Mouse (Mus musculus) right cerebral cortex, postnatal 10 days (tissue): ENCODE results near the gene Cckar.
"Not testable (repeated sequence)": the region's sequence is repeated elsewhere in the genome, so short reads cannot be mapped to it uniquely, and the experiment has no call there.

Experiments
- DNase-seq, 2 experiments: peaks; one replicate each; pipeline ENCODE4 v3.0.0; 2021; ENCODE audit warnings: low spot score in 2 of 2

Cckar gene

GRCm38 (mm10) chr5:53673493-53674150 is 33.9 kb downstream of the Cckar start:
- not testable (repeated sequence) for DNase-seq

GRCm38 (mm10) chr5:53672352-53672751 is 35.2 kb downstream of the Cckar start:
- peak; percentile 62 to 71 for DNase-seq

- DNase-seq: no peak
Measured at GRCm38 (mm10) chr5:53671507-53671906, 36.0 kb downstream of the Cckar start.

- DNase-seq: no peak
Measured at GRCm38 (mm10) chr5:53670321-53670938, 37.1 kb downstream of the Cckar start.

- no peak for DNase-seq
Measured at GRCm38 (mm10) chr5:53668021-53668420, 39.5 kb downstream of the Cckar start.

GRCm38 (mm10) chr5:53663665-53664064 is 43.8 kb downstream of the Cckar start:
- no peak for DNase-seq

- no peak for DNase-seq
Measured at GRCm38 (mm10) chr5:53662413-53662812, 45.1 kb downstream of the Cckar start.

- DNase-seq: no peak
Measured at GRCm38 (mm10) chr5:53661508-53661907, 46.0 kb downstream of the Cckar start.

GRCm38 (mm10) chr5:53657925-53658324 is 49.6 kb downstream of the Cckar start:
- DNase-seq: peak in 1 of 2 experiments; percentile 37

- no peak for DNase-seq
Measured at GRCm38 (mm10) chr5:53656596-53656995, 50.9 kb downstream of the Cckar start.
